Mouse (Mus musculus): Measurements from ENCODE around the gene Myl3. TPM values are rescaled to one million over a fixed set of nuclear protein-coding genes. Genes with fewer than 3 reads are reported as not detected.

The Myl3 gene
- polyA plus RNA-seq (2015; fragmentation: Nextera tagmentation; extraction: Ambion mirVana), result 1.4 and 3.8 TPM in 2 replicates

- H3K9me3 ChIP-seq, result no peaks in the 10 kb centered on the region
These were observed at the start of gene Myl3 for GRCm38 (mm10) chr9:110741711-110742294. Gene Myl3 (plus strand): TSS chr9:110741861.

GRCm38 (mm10) chr9:110695165-110695755 lies 46.4 kb upstream of the Myl3 start:
- Histone ChIP-seq H3K4me3 (no peak overlapping the region), H3K9me3 (no peaks in the 10 kb centered on the region), H3K27ac (no peak overlapping the region), H3K9ac (no peak overlapping the region), H3K27me3 (no peaks in the 10 kb centered on the region), H3K36me3 (peaks cover 49% of the 10 kb centered on the region), H3K4me1 (replicated peaks) (0 out of 2 replicates have a peak, but pooled peaks cover 3% of the 10 kb centered on the region), H3K4me2 (no peak overlapping the region)
- ATAC-seq (ENCODE audit: low FRiP score), result no peak
- WGBS, result 93% methylated on average over 4 of the region's 4 CpGs

More at GRCm38 (mm10) chr9:110741711-110742294, at the start of gene Myl3:
- Histone ChIP-seq H3K4me1 (replicated peaks) (peaks cover 32% of the 10 kb centered on the region), H3K27me3 (peaks cover 52% of the 10 kb centered on the region), H3K36me3 (no peaks in the 10 kb centered on the region), H3K9ac (peak within 1 kb of the TSS; percentile 80), H3K4me3 (peak within 1 kb of the TSS; percentile 68), H3K27ac (no peak within 1 kb of the TSS), H3K4me2 (peak within 1 kb of the TSS; percentile 93)
- no peak for ATAC-seq (ENCODE audit: low FRiP score)
- WGBS, result 2% methylated on average over 17 of the region's 17 CpGs

GRCm38 (mm10) chr9:110696427-110696826 lies 45.2 kb upstream of the Myl3 start:
- Histone ChIP-seq H3K27ac (no peak overlapping the region), H3K4me3 (no peak overlapping the region), H3K36me3 (peaks cover 54% of the 10 kb centered on the region), H3K9me3 (no peaks in the 10 kb centered on the region), H3K4me2 (no peak overlapping the region), H3K9ac (no peak overlapping the region), H3K4me1 (replicated peaks) (0 out of 2 replicates have a peak, but pooled peaks cover 3% of the 10 kb centered on the region), H3K27me3 (no peaks in the 10 kb centered on the region)
- WGBS, result 95% methylated on average over 5 of the region's 5 CpGs
- no peak for ATAC-seq (ENCODE audit: low FRiP score)

GRCm38 (mm10) chr9:110697465-110697864 lies 44.2 kb upstream of the Myl3 start:
- H3K9me3 ChIP-seq, result no peaks in the 10 kb centered on the region
- peaks cover 5% of the 10 kb centered on the region; the same call in 1 of the 2 replicates for H3K4me1 ChIP-seq (replicated peaks)
- no peak for ATAC-seq (ENCODE audit: low FRiP score)
- H3K27me3 ChIP-seq, result no peaks in the 10 kb centered on the region
- H3K4me2 ChIP-seq, result no peak overlapping the region
- 79% methylated on average over 3 of the region's 3 CpGs for WGBS
- H3K36me3 ChIP-seq, result peaks cover 49% of the 10 kb centered on the region
- H3K4me3 ChIP-seq, result no peak overlapping the region
- H3K9ac ChIP-seq, result 0 out of 2 replicates have a peak overlapping the region, but pooled peaks have one; percentile 35
- no peak overlapping the region for H3K27ac ChIP-seq

GRCm38 (mm10) chr9:110699574-110699973 lies 42.1 kb upstream of the Myl3 start:
- Histone ChIP-seq H3K36me3 (peaks cover 31% of the 10 kb centered on the region), H3K27ac (no peak overlapping the region), H3K4me2 (no peak overlapping the region), H3K9me3 (no peaks in the 10 kb centered on the region), H3K27me3 (no peaks in the 10 kb centered on the region), H3K9ac (no peak overlapping the region), H3K4me3 (no peak overlapping the region), H3K4me1 (replicated peaks) (peaks cover 13% of the 10 kb centered on the region)
- ATAC-seq (ENCODE audit: low FRiP score), result no peak
- WGBS, result 96% methylated on average over 3 of the region's 3 CpGs

GRCm38 (mm10) chr9:110701114-110702032 lies 40.3 kb upstream of the Myl3 start:
- no peak for ATAC-seq (ENCODE audit: low FRiP score)
- H3K9me3 ChIP-seq, result no peaks in the 10 kb centered on the region
- no peak overlapping the region for H3K9ac ChIP-seq
- no peak overlapping the region for H3K27ac ChIP-seq
- no peak overlapping the region for H3K4me3 ChIP-seq
- H3K36me3 ChIP-seq, result peaks cover 17% of the 10 kb centered on the region
- H3K27me3 ChIP-seq, result no peaks in the 10 kb centered on the region
- 77% methylated on average over 11 of the region's 12 CpGs for WGBS
- peaks cover 13% of the 10 kb centered on the region for H3K4me1 ChIP-seq (replicated peaks)
- no peak overlapping the region for H3K4me2 ChIP-seq

GRCm38 (mm10) chr9:110702848-110703247 lies 38.8 kb upstream of the Myl3 start:
- H3K27ac ChIP-seq, result no peak overlapping the region
- H3K4me3 ChIP-seq, result no peak overlapping the region
- H3K9ac ChIP-seq, result no peak overlapping the region
- no peak for ATAC-seq (ENCODE audit: low FRiP score)
- H3K27me3 ChIP-seq, result no peaks in the 10 kb centered on the region
- H3K4me1 ChIP-seq (replicated peaks), result peaks cover 10% of the 10 kb centered on the region
- peaks cover 10% of the 10 kb centered on the region for H3K36me3 ChIP-seq
- 90% methylated on average over 1 of the region's 1 CpGs for WGBS
- H3K9me3 ChIP-seq, result no peaks in the 10 kb centered on the region
- H3K4me2 ChIP-seq, result no peak overlapping the region

GRCm38 (mm10) chr9:110703951-110704350 lies 37.7 kb upstream of the Myl3 start:
- Histone ChIP-seq H3K4me2 (no peak overlapping the region), H3K4me1 (replicated peaks) (peaks cover 10% of the 10 kb centered on the region), H3K27me3 (no peaks in the 10 kb centered on the region), H3K9me3 (no peaks in the 10 kb centered on the region), H3K27ac (no peak overlapping the region), H3K9ac (no peak overlapping the region), H3K4me3 (no peak overlapping the region), H3K36me3 (peaks cover 10% of the 10 kb centered on the region)
- no peak for ATAC-seq (ENCODE audit: low FRiP score)
- 92% methylated on average over 6 of the region's 6 CpGs for WGBS

GRCm38 (mm10) chr9:110706784-110707183 lies 34.9 kb upstream of the Myl3 start:
- WGBS, result 86% methylated on average over 5 of the region's 5 CpGs
- ATAC-seq (ENCODE audit: low FRiP score), result no peak

GRCm38 (mm10) chr9:110709640-110710258 lies 31.9 kb upstream of the Myl3 start:
- no peaks in the 10 kb centered on the region for H3K27me3 ChIP-seq
- H3K4me1 ChIP-seq (replicated peaks), result 0 out of 2 replicates have a peak, but pooled peaks cover 4% of the 10 kb centered on the region
- H3K27ac ChIP-seq, result no peak overlapping the region
- peak; percentile 61 for ATAC-seq (ENCODE audit: low FRiP score)
- H3K4me3 ChIP-seq, result no peak overlapping the region
- 50% methylated on average over 5 of the region's 5 CpGs for WGBS
- peaks cover 36% of the 10 kb centered on the region for H3K36me3 ChIP-seq
- no peak overlapping the region; the same call in 1 of the 2 replicates for H3K4me2 ChIP-seq
- no peaks in the 10 kb centered on the region for H3K9me3 ChIP-seq
- 0 out of 2 replicates have a peak overlapping the region, but pooled peaks have one; percentile 6 for H3K9ac ChIP-seq

More at GRCm38 (mm10) chr9:110706784-110707183, 34.9 kb upstream of the Myl3 start:
- H3K36me3 ChIP-seq, result peaks cover 13% of the 10 kb centered on the region
- no peak overlapping the region for H3K27ac ChIP-seq
- H3K9me3 ChIP-seq, result no peaks in the 10 kb centered on the region
- H3K9ac ChIP-seq, result no peak overlapping the region
- no peak overlapping the region for H3K4me2 ChIP-seq
- H3K4me3 ChIP-seq, result no peak overlapping the region
- H3K4me1 ChIP-seq (replicated peaks), result peaks cover 14% of the 10 kb centered on the region
- no peaks in the 10 kb centered on the region for H3K27me3 ChIP-seq

GRCm38 (mm10) chr9:110711532-110711931 lies 30.1 kb upstream of the Myl3 start:
- no peak overlapping the region for H3K4me3 ChIP-seq
- no peak overlapping the region for H3K4me2 ChIP-seq
- H3K36me3 ChIP-seq, result peaks cover 41% of the 10 kb centered on the region
- H3K9me3 ChIP-seq, result no peaks in the 10 kb centered on the region
- H3K4me1 ChIP-seq (replicated peaks), result 0 out of 2 replicates have a peak, but pooled peaks cover 4% of the 10 kb centered on the region
- H3K27ac ChIP-seq, result no peak overlapping the region
- H3K27me3 ChIP-seq, result no peaks in the 10 kb centered on the region
- H3K9ac ChIP-seq, result no peak overlapping the region
- 100% methylated on average over 1 of the region's 1 CpGs for whole genome bisulfite sequencing
- no peak for ATAC-seq (ENCODE audit: low FRiP score)

GRCm38 (mm10) chr9:110711996-110712395 lies 29.7 kb upstream of the Myl3 start:
- Histone ChIP-seq H3K27ac (no peak overlapping the region), H3K4me1 (replicated peaks) (0 out of 2 replicates have a peak, but pooled peaks cover 4% of the 10 kb centered on the region), H3K4me3 (no peak overlapping the region), H3K9me3 (no peaks in the 10 kb centered on the region), H3K9ac (no peak overlapping the region), H3K27me3 (no peaks in the 10 kb centered on the region), H3K4me2 (no peak overlapping the region), H3K36me3 (peaks cover 41% of the 10 kb centered on the region)
- ATAC-seq (ENCODE audit: low FRiP score), result no peak
- WGBS, result 94% methylated on average over 6 of the region's 6 CpGs
